Mouse (Mus musculus) myocyte (in vitro differentiated cells): ENCODE results near the gene Sumo1. TPM values are rescaled to one million over a fixed set of nuclear protein-coding genes. Genes with fewer than 3 reads are reported as not detected.
"Not testable (repeated sequence)": the region's sequence is repeated elsewhere in the genome, so short reads cannot be mapped to it uniquely, and the experiment has no call there.

Experiments
- H3K27me3 ChIP-seq: one replicate; pipeline ENCODE4 v1.6.1; 2011; ENCODE audit not compliant: control insufficient read depth, insufficient read depth, insufficient read length
- H3K36me3 ChIP-seq: one replicate; pipeline ENCODE4 v1.6.1; 2011; ENCODE audit not compliant: control insufficient read depth, insufficient read depth
- H3K4me2 ChIP-seq: one replicate; pipeline ENCODE4 v1.6.1; 2011; ENCODE audit warnings: low read depth, control low read depth
- H3K4me3 ChIP-seq: one replicate; pipeline ENCODE4 v1.5.1; 2011; ENCODE audit warnings: mild to moderate bottlenecking, control low read depth, moderate library complexity
- H3K79me2 ChIP-seq: one replicate; pipeline ENCODE4 v1.6.1; 2011; ENCODE audit not compliant: control insufficient read depth, insufficient read depth
- H3ac ChIP-seq: one replicate; pipeline ENCODE4 v1.6.1; 2011; ENCODE audit not compliant: control insufficient read depth, insufficient read length
- CEBPB ChIP-seq: IDR thresholded peaks from 2 replicates; pipeline ENCODE4 v1.6.1; 2011; ENCODE audit warnings: mild to moderate bottlenecking, moderate library complexity; ENCODE audit not compliant: poor library complexity, insufficient read depth, severe bottlenecking
- E2F4 ChIP-seq: IDR thresholded peaks from one replicate; pipeline ENCODE4 v1.6.1; 2011; ENCODE audit warnings: mild to moderate bottlenecking, control low read depth, moderate library complexity; ENCODE audit not compliant: insufficient read depth
- MAX ChIP-seq: IDR thresholded peaks from one replicate; pipeline ENCODE4 v1.6.1; 2011; ENCODE audit warnings: low read depth, mild to moderate bottlenecking, control low read depth
- MYOD1 ChIP-seq, 3 experiments: IDR thresholded peaks; one replicate each; pipeline ENCODE4 v1.6.1; 2011; ENCODE audit warnings: control low read depth in 2 of 3, low read depth in 2 of 3, mild to moderate bottlenecking in 2 of 3, moderate library complexity in 1 of 3; ENCODE audit not compliant: insufficient read length in 2 of 3, control insufficient read depth in 1 of 3
- MYOG ChIP-seq, 3 experiments: IDR thresholded peaks; one replicate each; pipeline ENCODE4 v1.6.1; 2011; ENCODE audit warnings: control low read depth in 2 of 3, low read depth in 2 of 3, mild to moderate bottlenecking in 2 of 3; ENCODE audit not compliant: insufficient read length in 2 of 3, control insufficient read depth in 1 of 3, insufficient read depth in 1 of 3
- POLR2A ChIP-seq: IDR thresholded peaks from one replicate; pipeline ENCODE4 v1.6.1; 2011; ENCODE audit warnings: low read depth, mild to moderate bottlenecking, control low read depth, moderate library complexity; ENCODE audit not compliant: insufficient read length
- POLR2AphosphoS2 ChIP-seq: IDR thresholded peaks from one replicate; pipeline ENCODE4 v1.6.1; 2011; ENCODE audit warnings: low read depth, control low read depth; ENCODE audit not compliant: insufficient read length
- REST ChIP-seq: IDR thresholded peaks from one replicate; pipeline ENCODE4 v1.6.1; 2011; ENCODE audit warnings: mild to moderate bottlenecking, control low read depth, moderate library complexity; ENCODE audit not compliant: insufficient read depth, insufficient read length
- SRF ChIP-seq: IDR thresholded peaks from one replicate; pipeline ENCODE4 v1.6.1; 2011; ENCODE audit warnings: low read depth; ENCODE audit not compliant: control insufficient read depth, insufficient read length
- TCF12 ChIP-seq: IDR thresholded peaks from one replicate; pipeline ENCODE4 v1.6.1; 2011; ENCODE audit warnings: mild to moderate bottlenecking, control low read depth; ENCODE audit not compliant: poor library complexity, insufficient read depth, severe bottlenecking
- TCF3 ChIP-seq: IDR thresholded peaks from one replicate; pipeline ENCODE4 v1.6.1; 2011; ENCODE audit warnings: low read depth, control low read depth; ENCODE audit not compliant: insufficient read length
- USF1 ChIP-seq: IDR thresholded peaks from one replicate; pipeline ENCODE4 v1.6.1; 2011; ENCODE audit warnings: low read depth, mild to moderate bottlenecking, control low read depth, moderate library complexity
- polyA plus RNA-seq: library from polyadenylated mRNA; unstranded; fragments of >200 nt; fragmentation: generic; extraction: Trizol; gene quantifications from one replicate; pipeline ENCODE4 v1.2.1, GENCODE M21; 2012; ENCODE audit warnings: missing spikeins

Sumo1 gene
- polyA plus RNA-seq, 1 experiment, result 82.8 TPM

DNA sequence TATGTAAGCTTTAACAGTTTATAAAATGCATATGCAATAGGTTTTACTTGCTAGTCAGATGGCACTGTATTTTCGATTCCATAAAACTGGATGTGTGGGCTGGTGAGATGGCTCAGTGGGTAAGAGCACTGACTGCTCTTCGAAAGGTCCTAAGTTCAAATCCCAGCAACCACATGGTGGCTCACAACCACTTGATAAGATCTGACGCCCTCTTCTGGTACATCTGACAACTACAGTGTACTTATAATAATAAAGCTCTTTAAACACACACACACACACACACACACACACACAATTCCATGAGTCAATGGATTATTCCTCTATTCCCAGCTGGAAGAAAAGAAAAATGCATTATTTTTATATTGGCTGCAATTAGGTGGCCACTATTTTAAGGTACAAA, 32.3 kb downstream of the Sumo1 start:
- Histone ChIP-seq H3K4me3 (no peak overlapping the region), H3K36me3 (peaks cover 28% of the 10 kb centered on the region), H3ac (no peak overlapping the region), H3K4me2 (no peak overlapping the region), H3K79me2 (no peaks in the 10 kb centered on the region), H3K27me3 (no peaks in the 10 kb centered on the region)
- no peak for TF ChIP-seq USF1
- no peak for TF ChIP-seq MAX
- TF ChIP-seq SRF, result no peak
- no peak for TF ChIP-seq MYOD1 (IDR thresholded peaks at IDR 0.05; ENCODE audit: control insufficient read depth in 1 of 3, insufficient read length in 2 of 3, low read depth in 2 of 3)
- no peak for TF ChIP-seq POLR2A
- no peak for TF ChIP-seq TCF3
- TF ChIP-seq CEBPB, result no peak
- no peak for TF ChIP-seq MYOG (IDR thresholded peaks at IDR 0.05; ENCODE audit: control insufficient read depth in 1 of 3, insufficient read depth in 1 of 3, insufficient read length in 2 of 3, low read depth in 2 of 3)

DNA sequence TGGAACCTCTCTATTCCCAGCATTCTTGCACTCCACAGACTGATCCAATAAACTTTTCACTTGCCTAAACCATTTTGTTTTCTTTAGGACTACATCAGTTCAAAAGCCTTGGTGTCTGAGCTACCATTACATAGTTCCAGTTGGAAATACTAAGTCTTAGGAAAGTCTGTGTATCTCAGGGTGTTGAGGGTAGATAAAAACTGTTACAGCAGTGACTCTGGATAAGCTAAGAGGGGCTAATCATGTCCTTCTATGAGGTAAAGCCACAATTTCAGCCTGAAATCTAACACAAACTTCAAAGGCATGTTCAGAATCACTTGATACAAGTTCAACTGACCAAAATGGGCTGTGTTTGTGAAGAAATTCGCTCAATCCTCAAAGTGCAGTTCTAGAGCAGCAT, 34.3 kb downstream of the Sumo1 start:
- H3K79me2 ChIP-seq, result no peaks in the 10 kb centered on the region
- no peak overlapping the region for H3K4me2 ChIP-seq
- no peaks in the 10 kb centered on the region for H3K27me3 ChIP-seq
- H3K36me3 ChIP-seq, result peaks cover 12% of the 10 kb centered on the region
- H3K4me3 ChIP-seq, result no peak overlapping the region
- no peak overlapping the region for H3ac ChIP-seq
- TF ChIP-seq MAX (no peak), REST (no peak), CEBPB (no peak), MYOG (IDR thresholded peaks at IDR 0.05; ENCODE audit: control insufficient read depth in 1 of 3, insufficient read depth in 1 of 3, insufficient read length in 2 of 3, low read depth in 2 of 3) (no peak), MYOD1 (IDR thresholded peaks at IDR 0.05; ENCODE audit: control insufficient read depth in 1 of 3, insufficient read length in 2 of 3, low read depth in 2 of 3) (no peak), POLR2A (no peak), SRF (no peak), TCF3 (no peak), USF1 (no peak), POLR2AphosphoS2 (no peak), E2F4 (no peak), TCF12 (no peak)

DNA sequence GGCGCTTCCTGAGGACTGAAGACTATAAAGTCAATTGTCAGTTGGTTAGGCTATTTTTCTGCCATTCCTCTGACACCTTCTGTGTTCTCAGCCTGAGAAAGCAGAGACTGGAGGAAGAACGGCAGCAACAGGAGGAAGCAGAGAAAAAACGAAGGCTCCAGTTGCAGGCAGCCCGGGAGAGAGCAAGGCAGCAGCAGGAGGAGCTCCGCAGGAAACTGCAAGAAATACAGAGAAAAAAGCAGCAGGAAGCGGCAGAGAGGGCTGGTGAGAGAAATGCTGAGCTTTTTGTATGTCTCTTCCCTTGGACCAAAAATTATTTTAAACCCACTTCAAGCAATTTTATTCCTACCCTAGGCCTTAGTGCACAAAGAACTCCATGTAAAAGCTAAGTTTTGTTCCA, 37.6 kb downstream of the Sumo1 start:
- no peak for TF ChIP-seq USF1
- no peak for TF ChIP-seq SRF
- TF ChIP-seq TCF12, result no peak
- no peak for TF ChIP-seq MAX
- no peak for TF ChIP-seq MYOG (IDR thresholded peaks at IDR 0.05; ENCODE audit: control insufficient read depth in 1 of 3, insufficient read depth in 1 of 3, insufficient read length in 2 of 3, low read depth in 2 of 3)
- no peak for TF ChIP-seq POLR2AphosphoS2
- no peak for TF ChIP-seq REST
- TF ChIP-seq CEBPB, result no peak
- TF ChIP-seq POLR2A, result no peak
- TF ChIP-seq TCF3, result no peak
- no peak for TF ChIP-seq E2F4
- TF ChIP-seq MYOD1 (IDR thresholded peaks at IDR 0.05; ENCODE audit: control insufficient read depth in 1 of 3, insufficient read length in 2 of 3, low read depth in 2 of 3), result no peak
- no peak overlapping the region for H3K4me3 ChIP-seq
- H3K79me2 ChIP-seq, result no peaks in the 10 kb centered on the region
- H3K36me3 ChIP-seq, result no peaks in the 10 kb centered on the region
- H3K27me3 ChIP-seq, result no peaks in the 10 kb centered on the region
- H3ac ChIP-seq, result no peak overlapping the region
- no peak overlapping the region for H3K4me2 ChIP-seq

DNA sequence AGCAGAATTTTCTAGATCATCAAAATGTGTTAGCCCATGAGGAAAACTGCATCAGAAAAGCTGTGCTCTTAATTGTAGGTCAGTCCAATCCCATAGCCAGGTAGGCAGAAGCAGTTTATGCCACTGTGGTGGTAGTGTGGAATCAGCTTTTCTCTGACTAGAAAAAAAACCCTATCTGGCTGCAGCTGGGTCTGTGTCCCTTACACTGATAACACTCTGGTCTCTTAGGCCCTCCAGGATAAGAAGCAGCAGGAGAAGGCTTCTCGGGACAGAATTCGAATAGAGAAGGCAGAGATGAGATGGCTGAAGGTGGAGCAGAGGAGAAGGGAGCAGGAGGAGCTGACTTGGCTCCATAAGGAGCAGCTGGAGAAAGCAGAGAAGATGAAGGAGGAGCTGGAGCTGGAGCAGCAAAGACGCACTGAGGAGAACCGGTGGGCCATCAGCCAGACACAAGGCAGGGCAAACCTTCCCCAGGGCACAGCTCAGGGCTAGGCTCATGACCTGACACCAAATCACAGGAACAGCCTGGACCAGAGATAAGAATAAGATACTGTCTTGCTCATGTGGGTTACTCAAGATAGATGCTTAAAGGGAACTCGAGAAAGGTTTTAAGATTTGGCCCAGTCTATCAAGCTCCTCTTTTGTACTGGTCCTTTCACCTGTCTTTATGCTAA, 38.5 kb downstream of the Sumo1 start:
- Histone ChIP-seq H3ac (no peak overlapping the region), H3K79me2 (no peaks in the 10 kb centered on the region), H3K4me2 (no peak overlapping the region), H3K27me3 (no peaks in the 10 kb centered on the region), H3K4me3 (no peak overlapping the region), H3K36me3 (no peaks in the 10 kb centered on the region)
- TF ChIP-seq MYOD1 (IDR thresholded peaks at IDR 0.05; ENCODE audit: control insufficient read depth in 1 of 3, insufficient read length in 2 of 3, low read depth in 2 of 3), result no peak
- TF ChIP-seq MAX, result no peak
- TF ChIP-seq POLR2AphosphoS2, result no peak
- no peak for TF ChIP-seq CEBPB
- TF ChIP-seq SRF, result no peak
- TF ChIP-seq POLR2A, result no peak

DNA sequence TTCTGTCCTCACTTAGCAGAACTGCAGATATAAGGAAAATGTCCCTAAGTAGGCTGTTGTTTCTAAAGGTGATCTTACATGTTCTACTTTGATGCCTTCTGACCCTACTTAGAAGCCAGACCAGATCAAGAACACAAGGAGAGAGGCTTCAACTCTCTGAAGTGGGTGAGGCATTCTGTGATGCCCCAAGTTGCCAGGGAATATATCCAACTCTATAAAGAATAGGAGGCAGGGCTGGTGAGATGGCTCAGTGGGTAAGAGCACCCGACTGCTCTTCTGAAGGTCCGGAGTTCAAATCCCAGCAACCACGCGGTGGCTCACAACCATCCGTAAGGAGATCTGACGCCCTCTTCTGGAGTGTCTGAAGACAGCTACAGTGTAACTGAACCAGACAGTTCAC, 40.3 kb downstream of the Sumo1 start:
- not testable (repeated sequence) for H3ac ChIP-seq, H3K4me3 ChIP-seq, H3K27me3 ChIP-seq, H3K4me2 ChIP-seq, H3K79me2 ChIP-seq, H3K36me3 ChIP-seq
